Mouse (Mus musculus): ENCODE measurements at regions not wholly inside any gene's neighbourhood (a gene's known extent, or its start where the extent isn't known, plus 50 kb on each side); places are given as distances from the start of the nearest gene placed in this dataset.
"Not testable (repeated sequence)": the region's sequence is repeated elsewhere in the genome, so short reads cannot be mapped to it uniquely, and the experiment has no call there.

GRCm38 (mm10) chr5:77816759-77817280 is 409.0 kb upstream of the Igfbp7 start:
- in situ Hi-C loops (cut with MboI; ENCODE audit: low sequenced_read_pairs): no loop called here

GRCm38 (mm10) chr5:77809844-77810243 is 402.0 kb upstream of the Igfbp7 start:
- in situ Hi-C loops (cut with MboI; ENCODE audit: low sequenced_read_pairs): no loop called here

GRCm38 (mm10) chr5:77807726-77808125 is 399.9 kb upstream of the Igfbp7 start:
- in situ Hi-C loops (cut with MboI; ENCODE audit: low sequenced_read_pairs): no loop called here

DNA sequence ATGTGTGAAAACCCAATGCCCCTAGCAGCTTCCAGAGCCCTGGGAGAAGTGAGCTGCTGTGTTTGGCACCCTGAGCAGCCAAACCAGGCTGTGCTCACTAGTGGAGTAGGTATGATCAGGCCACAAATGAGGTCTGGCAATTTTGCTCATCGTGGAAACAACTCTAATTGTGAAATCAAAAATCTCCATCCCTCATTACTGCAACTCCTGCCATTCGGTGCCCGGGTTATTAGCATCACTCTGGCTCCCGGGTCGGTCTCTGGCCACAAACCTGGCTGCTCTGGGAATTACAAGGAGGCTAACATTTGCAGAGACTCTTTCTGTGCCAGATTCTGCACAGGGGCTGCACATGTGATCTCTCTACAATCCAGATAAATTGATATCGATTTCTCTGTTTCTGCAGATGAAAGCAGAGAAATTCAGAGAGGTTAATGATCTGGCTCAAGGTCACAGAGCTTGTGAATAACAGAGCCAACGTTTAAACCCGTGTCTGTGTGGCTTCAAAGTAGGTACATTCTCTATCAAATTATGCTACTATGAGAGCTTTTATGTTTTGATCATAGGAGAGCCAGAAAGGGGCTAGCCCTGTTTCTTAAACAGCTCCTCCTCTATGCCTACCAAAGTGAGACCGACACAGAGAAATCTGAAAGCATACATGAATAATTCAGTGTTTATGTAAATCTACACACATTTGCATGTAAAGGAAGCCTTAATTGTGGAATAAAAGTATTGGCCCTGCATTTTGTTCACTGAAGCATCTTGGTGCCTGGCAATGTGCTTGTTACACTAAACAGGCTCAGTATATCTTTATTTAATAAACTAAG is 398.7 kb upstream of the Igfbp7 start:
- in situ Hi-C loops (cut with MboI; ENCODE audit: low sequenced_read_pairs): no loop called here

DNA sequence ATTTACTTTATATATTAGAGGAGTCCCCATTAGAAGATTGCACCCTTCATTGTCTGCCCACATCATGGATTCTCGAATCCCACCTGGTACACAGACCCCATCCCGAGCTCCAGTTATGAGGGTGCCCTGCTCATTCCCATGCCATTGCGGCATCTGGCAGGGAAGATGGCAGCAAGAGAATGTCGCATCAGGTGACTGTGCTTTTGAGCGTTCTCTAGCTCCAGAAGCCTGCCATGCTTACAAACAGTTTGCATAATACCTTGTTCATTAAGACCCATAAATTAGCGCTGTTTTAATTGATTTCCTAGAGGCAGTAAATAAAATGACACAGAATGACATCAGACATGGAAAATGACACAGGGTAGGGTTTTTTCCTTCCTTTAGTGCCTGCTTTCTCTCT is 398.0 kb upstream of the Igfbp7 start:
- in situ Hi-C loops (cut with MboI; ENCODE audit: low sequenced_read_pairs): no loop called here

DNA sequence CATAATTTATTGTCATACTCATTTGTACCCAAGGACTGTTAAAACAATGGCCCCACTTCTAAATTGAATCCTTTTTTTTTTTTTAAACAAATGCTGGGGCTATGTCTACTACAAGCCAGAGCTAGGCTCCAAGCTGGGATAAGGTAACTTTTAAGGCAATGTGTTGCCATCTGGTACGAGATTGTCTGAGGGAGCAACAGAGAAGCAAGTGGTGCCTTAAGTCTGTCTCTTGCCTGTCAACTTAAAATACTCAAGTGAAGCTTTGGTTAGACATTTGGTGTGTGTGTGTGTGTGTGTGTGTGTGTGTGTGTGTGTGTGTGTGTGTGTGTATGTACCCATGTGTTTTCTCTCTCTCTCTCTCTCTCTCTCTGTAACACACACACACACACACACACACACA is 397.5 kb upstream of the Igfbp7 start:
- in situ Hi-C loops (cut with MboI; ENCODE audit: low sequenced_read_pairs): no loop called here

- in situ Hi-C loops (cut with MboI; ENCODE audit: low sequenced_read_pairs): no loop called here
These were observed 396.3 kb upstream of the Igfbp7 start for GRCm38 (mm10) chr5:77804113-77804512.

GRCm38 (mm10) chr5:77803562-77803961 is 395.7 kb upstream of the Igfbp7 start:
- in situ Hi-C loops (cut with MboI; ENCODE audit: low sequenced_read_pairs): no loop called here

GRCm38 (mm10) chr5:77796960-77797359 is 389.1 kb upstream of the Igfbp7 start:
- in situ Hi-C loops (cut with MboI; ENCODE audit: low sequenced_read_pairs): no loop called here

DNA sequence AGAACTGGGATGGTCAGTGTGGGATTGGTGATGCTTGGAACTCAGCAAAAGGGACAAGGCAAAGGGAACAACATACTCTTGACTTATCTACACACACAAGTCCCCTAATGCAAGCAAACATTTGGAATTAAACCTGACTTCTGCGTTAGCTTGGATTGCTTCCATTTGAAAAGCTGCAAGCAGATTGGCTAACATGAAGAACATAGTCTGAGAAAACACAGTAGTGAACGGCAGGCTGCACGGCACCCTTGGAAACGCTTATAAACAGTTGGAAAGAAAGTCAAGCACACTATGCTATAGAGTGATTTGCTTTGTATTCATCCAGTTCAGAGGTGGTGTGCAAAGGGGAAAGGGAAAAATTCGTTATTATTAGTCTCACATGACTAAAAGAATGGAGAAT is 387.9 kb upstream of the Igfbp7 start:
- in situ Hi-C loops (cut with MboI; ENCODE audit: low sequenced_read_pairs): no loop called here

DNA sequence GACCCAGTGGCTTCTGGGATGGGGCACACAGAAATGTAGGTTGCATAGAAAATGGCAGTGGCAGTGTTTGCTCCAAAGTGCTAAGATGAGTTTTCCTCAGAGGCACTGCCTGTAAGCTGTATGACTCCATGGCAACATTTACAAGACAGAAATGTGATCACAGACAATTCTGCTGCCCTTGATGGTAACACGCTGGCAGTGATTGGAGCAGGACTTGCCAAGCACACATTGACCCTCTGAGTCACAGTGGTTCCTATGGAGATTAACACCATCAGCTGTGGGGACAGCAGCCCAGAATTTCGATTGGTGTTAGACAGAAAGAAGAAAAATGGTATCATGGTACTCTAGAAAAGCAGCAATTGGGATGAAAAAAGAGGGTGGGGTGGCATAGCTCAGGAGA is 376.1 kb upstream of the Igfbp7 start:
- in situ Hi-C loops (cut with MboI; ENCODE audit: low sequenced_read_pairs): no loop called here

DNA sequence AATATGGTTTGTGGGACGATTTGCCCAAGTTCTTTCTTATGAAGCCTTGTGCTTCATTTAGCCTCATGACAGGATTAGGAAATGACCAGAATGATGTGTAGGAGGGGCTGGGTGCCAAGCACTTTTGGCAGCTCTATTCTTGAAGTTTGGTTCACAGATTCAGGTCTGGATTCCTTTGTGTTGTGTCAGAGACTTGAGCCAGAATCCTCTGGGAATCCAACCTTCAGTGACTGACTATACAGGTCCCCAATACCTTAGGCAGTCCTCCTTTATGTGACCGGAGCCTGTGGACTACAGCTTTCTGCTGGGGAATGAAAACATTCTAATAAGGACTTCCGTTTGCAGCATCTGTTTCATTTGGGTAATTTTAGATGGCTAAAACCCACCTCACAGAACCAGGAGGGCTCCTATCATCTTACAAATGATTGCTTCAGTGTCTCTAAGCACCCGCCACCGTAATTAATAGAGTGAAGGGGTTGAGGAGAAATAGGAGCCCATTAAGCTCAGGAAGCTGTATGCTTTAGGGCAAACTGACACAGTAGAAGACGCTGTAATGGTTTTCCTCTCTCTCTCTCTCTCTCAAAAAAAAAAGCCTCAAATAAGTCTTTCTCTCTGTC is 354.7 kb upstream of the Igfbp7 start:
- in situ Hi-C loops (cut with MboI; ENCODE audit: low sequenced_read_pairs): no loop called here

- in situ Hi-C loops (cut with MboI; ENCODE audit: low sequenced_read_pairs): no loop called here
These were observed 354.2 kb upstream of the Igfbp7 start for GRCm38 (mm10) chr5:77762013-77762412.

- in situ Hi-C loops (cut with MboI; ENCODE audit: low sequenced_read_pairs): no loop called here
These were observed 341.1 kb upstream of the Igfbp7 start for GRCm38 (mm10) chr5:77748933-77749332.

DNA sequence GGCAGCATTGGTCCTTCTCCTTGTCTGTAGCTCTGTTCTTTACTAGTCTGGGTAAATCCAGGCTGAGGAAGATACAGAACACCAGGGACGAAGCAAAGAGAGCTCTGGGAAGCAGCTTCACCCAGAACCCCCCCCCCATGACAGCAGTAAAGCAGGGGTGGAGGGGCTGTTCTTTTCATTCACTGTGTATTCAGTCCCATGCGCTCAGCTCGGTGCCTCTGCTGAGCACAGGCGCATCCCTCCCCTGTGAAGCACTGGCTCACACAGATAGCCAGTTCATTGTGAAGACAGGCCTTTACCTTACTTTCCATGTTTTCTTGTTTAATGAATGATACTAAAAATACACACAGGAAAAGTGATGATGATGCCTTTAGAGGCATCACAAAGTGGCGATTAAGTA is 338.8 kb upstream of the Igfbp7 start:
- in situ Hi-C loops (cut with MboI; ENCODE audit: low sequenced_read_pairs): no loop called here

DNA sequence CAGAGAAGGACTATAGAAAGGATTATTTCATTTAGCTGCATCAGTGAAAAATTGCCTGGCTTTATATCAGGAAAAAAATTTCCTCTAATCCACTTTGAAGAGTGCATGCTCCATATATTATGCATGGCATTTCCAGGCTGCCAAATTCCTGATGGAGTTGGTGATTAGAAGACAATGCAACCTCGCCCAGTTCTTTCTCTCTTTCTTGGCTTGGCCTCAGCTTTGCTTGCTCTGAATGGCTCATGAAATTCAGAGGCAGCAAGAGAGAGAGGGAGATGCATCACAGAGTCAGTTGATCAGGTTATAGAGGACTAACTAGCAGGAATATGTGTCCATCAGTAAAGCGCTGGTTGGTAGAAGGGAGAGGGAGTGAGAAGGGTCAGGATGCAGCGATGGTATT is 335.6 kb upstream of the Igfbp7 start:
- in situ Hi-C loops (cut with MboI; ENCODE audit: low sequenced_read_pairs): no loop called here

- in situ Hi-C loops (cut with MboI; ENCODE audit: low sequenced_read_pairs): not testable (repeated sequence)
These were observed 322.4 kb upstream of the Igfbp7 start for GRCm38 (mm10) chr5:77730286-77730685.

DNA sequence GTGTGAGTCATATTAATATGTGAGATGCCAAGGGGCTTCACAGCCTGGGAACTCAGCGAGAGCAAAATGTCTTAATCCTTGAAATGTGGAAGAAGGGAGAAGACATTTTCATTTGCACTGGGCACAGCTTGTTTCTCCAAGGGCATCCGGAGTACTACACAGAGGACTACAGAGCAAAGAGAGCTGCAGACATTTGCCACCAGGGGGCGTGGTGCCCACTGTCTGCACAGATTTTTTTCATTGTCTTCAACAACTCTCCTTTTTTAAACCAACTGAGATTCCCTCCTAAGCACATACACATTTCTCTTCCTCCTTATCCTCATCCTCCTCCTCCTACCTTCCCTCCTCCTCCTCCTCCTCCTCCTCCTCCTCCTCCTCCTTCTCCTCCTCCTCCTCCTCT is 273.8 kb upstream of the Igfbp7 start:
- in situ Hi-C loops (cut with MboI; ENCODE audit: low sequenced_read_pairs): no loop called here

DNA sequence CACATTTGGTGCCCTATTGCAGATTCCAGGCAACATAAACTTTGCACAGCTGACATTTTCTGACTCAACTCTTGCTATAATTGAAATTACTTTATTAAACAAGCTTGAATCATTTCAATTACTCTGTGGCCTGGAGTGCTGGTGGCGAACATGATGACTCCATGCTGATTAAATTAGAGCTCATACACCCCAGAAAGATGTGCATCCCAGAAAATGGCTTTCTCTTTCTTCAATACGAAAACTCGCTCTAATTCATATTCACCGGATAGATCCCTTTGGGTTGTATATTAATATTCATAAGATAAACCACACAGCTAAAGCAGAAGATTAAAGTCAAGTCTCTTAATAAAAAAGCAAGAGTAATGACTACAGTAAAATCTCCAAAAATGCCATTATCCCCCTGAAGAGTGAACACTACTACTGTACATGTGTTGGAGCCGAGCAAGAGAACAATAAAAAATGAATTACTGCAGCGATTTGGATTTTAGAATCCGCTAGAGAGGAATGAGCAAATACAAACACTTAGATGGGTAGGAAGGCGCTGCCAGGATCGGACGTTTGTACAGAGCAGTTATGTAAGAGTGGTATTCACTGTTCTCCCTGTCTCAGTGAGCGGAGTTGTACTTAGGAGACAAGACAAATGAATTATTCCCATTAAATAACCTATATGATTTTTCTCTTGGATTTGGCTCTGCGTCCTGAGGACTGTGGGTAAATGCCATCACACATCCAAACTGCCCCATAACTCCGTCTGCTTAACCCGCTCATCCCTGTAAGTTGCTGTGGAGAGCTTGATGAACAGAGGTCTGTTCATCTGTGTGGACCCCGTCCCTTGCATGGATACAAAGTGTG is 264.5 kb upstream of the Igfbp7 start:
- in situ Hi-C loops (cut with MboI; ENCODE audit: low sequenced_read_pairs): no loop called here

DNA sequence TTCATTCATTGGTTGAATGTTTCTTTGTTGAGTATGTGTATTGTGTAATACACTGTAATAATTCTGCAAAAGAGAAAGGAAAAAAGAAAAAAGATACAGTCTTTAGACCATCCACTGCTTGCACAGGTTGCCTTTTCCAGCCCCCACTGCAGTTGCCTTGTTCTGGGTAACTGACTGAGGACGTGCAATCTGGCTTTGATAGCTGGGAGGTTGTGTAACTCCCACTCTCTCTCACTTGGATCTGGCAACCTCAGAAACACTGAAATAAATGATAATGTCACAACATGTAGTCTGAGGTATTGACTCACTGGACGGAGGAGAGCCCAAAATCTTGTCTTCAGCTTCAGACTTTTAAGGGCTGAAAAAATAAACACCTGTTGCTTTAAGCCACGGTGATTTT is 255.3 kb upstream of the Igfbp7 start:
- in situ Hi-C loops (cut with MboI; ENCODE audit: low sequenced_read_pairs): no loop called here

GRCm38 (mm10) chr5:77659016-77659415 is 251.2 kb upstream of the Igfbp7 start:
- in situ Hi-C loops (cut with MboI; ENCODE audit: low sequenced_read_pairs): no loop called here

Measured in CH12F3 (cell line).